Mouse (Mus musculus) heart, postnatal 0 days (tissue): ENCODE results near the gene Olfr525.

Source experiments
- CTCF ChIP-seq: IDR thresholded peaks from 2 replicates; pipeline ENCODE4 v1.5.1; 2016; ENCODE audit warnings: antibody characterized with exemption, control low read depth, low read depth
- EP300 ChIP-seq: IDR thresholded peaks from 2 replicates; pipeline ENCODE4 v1.6.1; 2016; ENCODE audit warnings: antibody characterized with exemption, low read depth

GRCm38 (mm10) chr7:140320558-140320957 is at the start of gene Olfr525:
- TF ChIP-seq CTCF (no peak), EP300 (no peak)
